Mouse (Mus musculus) kidney, postnatal 0 days (tissue): ENCODE results near the gene Stox2. TPM values are rescaled to one million over a fixed set of nuclear protein-coding genes. Genes with fewer than 3 reads are reported as not detected.

Experiments used
- ATAC-seq: fragments of 200-750 bp; cut with Nextera tagmentation; replicated peaks from 2 replicates; pipeline ENCODE4 v1.8.0; 2017; ENCODE audit warnings: low read depth, moderate number of reproducible peaks, moderate TSS enrichment, moderate library complexity; ENCODE audit not compliant: low FRiP score
- DNase-seq: peaks from one replicate; pipeline ENCODE4 v3.0.0-alpha.2; 2016; ENCODE audit warnings: low spot score
- H3K27ac ChIP-seq: fragments of 300-500 bp; sonication (generic); 2 replicates; pipeline ENCODE4 v1.5.1; 2014; ENCODE audit warnings: mild to moderate bottlenecking
- H3K27me3 ChIP-seq: fragments of 300-500 bp; sonication (generic); 2 replicates; pipeline ENCODE4 v1.6.1; 2014; ENCODE audit warnings: low read length, mixed read lengths; ENCODE audit not compliant: insufficient read depth
- H3K36me3 ChIP-seq: fragments of 300-500 bp; sonication (generic); 2 replicates; pipeline ENCODE4 v1.6.1; 2014; ENCODE audit warnings: low read length, mixed read lengths; ENCODE audit not compliant: insufficient read depth
- H3K4me1 ChIP-seq: fragments of 300-500 bp; sonication (generic); replicated peaks from 2 replicates; pipeline ENCODE4 v1.6.1; 2014; ENCODE audit warnings: antibody characterized with exemption, low read length, mixed read lengths; ENCODE audit not compliant: insufficient read depth
- H3K4me2 ChIP-seq: fragments of 300-500 bp; sonication (generic); 2 replicates; pipeline ENCODE4 v1.6.1; 2014; ENCODE audit warnings: mild to moderate bottlenecking, low read length, moderate library complexity, mixed read lengths
- H3K4me3 ChIP-seq: fragments of 300-500 bp; sonication (generic); replicated peaks from 2 replicates; pipeline ENCODE4 v1.5.1; 2014; ENCODE audit warnings: low read depth, low read length
- H3K9ac ChIP-seq: fragments of 300-500 bp; sonication (generic); 2 replicates; pipeline ENCODE4 v1.6.1; 2014; ENCODE audit warnings: low read depth, low read length
- H3K9me3 ChIP-seq: fragments of 300-500 bp; sonication (generic); replicated peaks from 2 replicates; pipeline ENCODE4 v1.6.1; 2016; ENCODE audit warnings: low read length, inconsistent platforms, mixed read lengths
- CTCF ChIP-seq: IDR thresholded peaks from 2 replicates; pipeline ENCODE4 v1.5.1; 2016; ENCODE audit warnings: antibody characterized with exemption, low read depth, mild to moderate bottlenecking, moderate library complexity
- WGBS: fragments of 180-500 bp; shearing (Covaris S2); extraction: QIAGEN DNeasy Blood & Tissue Kit; methylation state at CpG from one replicate; pipeline ENCODE4 v1.1.7; 2014; 5-methylcytosine and 5-hydroxymethylcytosine counted together
- polyA plus RNA-seq: library from polyadenylated mRNA; unstranded; fragments of >200 nt; fragmentation: Nextera tagmentation; extraction: Ambion mirVana; gene quantifications from 2 replicates; pipeline ENCODE4 v1.2.1, GENCODE M21; 2015

Stox2 gene
- polyA plus RNA-seq, 1 experiment from 2014 or later, result 8.8 TPM

- WGBS, result 91% methylated on average over 8 of the region's 9 CpGs
- no peaks in the 10 kb centered on the region for H3K36me3 ChIP-seq
These were observed 300.9 kb downstream of the Stox2 start for GRCm38 (mm10) chr8:47145258-47145657.

DNA sequence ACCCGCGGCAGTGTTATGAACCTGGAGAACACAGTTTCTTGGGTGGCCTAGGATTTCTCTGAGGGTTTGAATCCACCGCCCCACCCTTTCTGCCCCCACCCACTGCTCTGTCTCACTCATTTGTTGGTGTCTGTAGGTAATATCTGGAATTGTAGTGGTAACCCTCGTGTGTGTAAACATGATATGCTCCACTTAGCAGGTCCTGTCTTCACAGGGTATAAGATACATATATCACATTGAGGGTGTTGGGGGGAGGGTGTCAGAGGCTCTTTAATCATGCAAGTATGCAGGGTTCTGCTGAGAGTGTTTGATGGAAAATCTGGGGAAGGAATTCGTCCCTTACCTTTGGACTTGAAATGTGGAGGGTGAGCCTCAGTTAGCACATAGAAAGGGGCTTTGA, 310.1 kb downstream of the Stox2 start:
- ATAC-seq, result 0 out of 2 replicates have a peak, but pooled peaks have one; percentile 52
- WGBS, result 13% methylated on average over 5 of the region's 5 CpGs
- 0 out of 2 replicates have a peak overlapping the region, but pooled peaks have one; percentile 42 for H3K9ac ChIP-seq
- H3K27me3 ChIP-seq, result no peaks in the 10 kb centered on the region
- peaks cover 8% of the 10 kb centered on the region; the same call in 1 of the 2 replicates for H3K4me1 ChIP-seq
- H3K4me2 ChIP-seq, result peak overlapping the region; percentile 52
- peak overlapping the region; percentile 16; the same call in 1 of the 2 replicates for H3K4me3 ChIP-seq
- no peak for TF ChIP-seq CTCF
- H3K9me3 ChIP-seq, result no peaks in the 10 kb centered on the region
- DNase-seq, result peak; percentile 33
- no peaks in the 10 kb centered on the region for H3K36me3 ChIP-seq
- H3K27ac ChIP-seq, result no peak overlapping the region

More at GRCm38 (mm10) chr8:47145258-47145657, 300.9 kb downstream of the Stox2 start:
- TF ChIP-seq CTCF, result no peak
- H3K27me3 ChIP-seq, result no peaks in the 10 kb centered on the region
- no peak overlapping the region for H3K4me3 ChIP-seq
- H3K4me2 ChIP-seq, result no peak overlapping the region
- no peaks in the 10 kb centered on the region for H3K4me1 ChIP-seq
- ATAC-seq, result no peak
- DNase-seq, result no peak
- H3K9ac ChIP-seq, result no peak overlapping the region
- H3K27ac ChIP-seq, result no peak overlapping the region
- no peaks in the 10 kb centered on the region for H3K9me3 ChIP-seq

GRCm38 (mm10) chr8:47135586-47135985, 310.6 kb downstream of the Stox2 start:
- Histone ChIP-seq H3K4me2 (peak overlapping the region; percentile 52), H3K4me1 (peaks cover 8% of the 10 kb centered on the region; the same call in 1 of the 2 replicates), H3K36me3 (no peaks in the 10 kb centered on the region), H3K9me3 (no peaks in the 10 kb centered on the region), H3K27me3 (no peaks in the 10 kb centered on the region), H3K27ac (no peak overlapping the region), H3K9ac (0 out of 2 replicates have a peak overlapping the region, but pooled peaks have one; percentile 42), H3K4me3 (peak overlapping the region; percentile 16)
- WGBS, result 4% methylated on average over 9 of the region's 9 CpGs
- ATAC-seq (no peak), DNase-seq (peak; percentile 63)
- TF ChIP-seq CTCF, result no peak

DNA sequence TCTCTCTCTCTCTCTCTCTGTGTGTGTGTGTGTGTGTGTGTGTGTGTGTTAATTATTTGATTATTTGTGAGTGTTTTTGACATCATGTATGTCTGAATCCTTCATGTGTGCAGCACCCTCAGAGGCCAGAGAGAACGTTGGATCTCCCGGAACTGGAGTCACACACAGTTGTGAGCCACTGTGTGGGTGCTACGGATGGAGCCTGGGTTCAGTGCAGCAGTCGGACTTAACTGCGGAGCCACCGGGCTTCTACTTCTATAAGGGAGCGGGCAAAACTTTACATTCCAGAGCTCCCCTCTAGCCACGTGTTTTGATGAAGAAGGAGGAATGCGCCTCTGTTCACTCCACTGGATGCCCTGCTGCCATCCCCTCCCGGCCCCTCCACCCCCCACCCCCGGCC, 311.4 kb downstream of the Stox2 start:
- Histone ChIP-seq H3K4me1 (peaks cover 8% of the 10 kb centered on the region; the same call in 1 of the 2 replicates), H3K36me3 (no peaks in the 10 kb centered on the region), H3K4me2 (peak overlapping the region; percentile 52; the same call in 1 of the 2 replicates), H3K9me3 (no peaks in the 10 kb centered on the region), H3K4me3 (0 out of 2 replicates have a peak overlapping the region, but pooled peaks have one; percentile 16), H3K27me3 (no peaks in the 10 kb centered on the region), H3K27ac (no peak overlapping the region), H3K9ac (no peak overlapping the region)
- DNase-seq (no peak), ATAC-seq (no peak)
- TF ChIP-seq CTCF, result no peak
- 35% methylated on average over 11 of the region's 11 CpGs for WGBS

- 77% methylated on average over 3 of the region's 3 CpGs for WGBS
- no peak overlapping the region for H3K4me3 ChIP-seq
- no peak for TF ChIP-seq CTCF
- H3K36me3 ChIP-seq, result no peaks in the 10 kb centered on the region
- H3K4me2 ChIP-seq, result no peak overlapping the region
- no peaks in the 10 kb centered on the region for H3K27me3 ChIP-seq
- H3K9me3 ChIP-seq, result no peaks in the 10 kb centered on the region
- H3K4me1 ChIP-seq, result peaks cover 8% of the 10 kb centered on the region; the same call in 1 of the 2 replicates
- no peak for DNase-seq
- H3K9ac ChIP-seq, result no peak overlapping the region
- no peak for ATAC-seq
- H3K27ac ChIP-seq, result no peak overlapping the region
These were observed 312.8 kb downstream of the Stox2 start for GRCm38 (mm10) chr8:47133381-47133780.

Other genes with a start within 250 kb of the Stox2 start
- gene Trappc11, start 87.1 kb upstream of the Stox2 start, polyA plus RNA-seq, result 25.5 and 26.3 TPM in 2 replicates
- 50.7 and 58.2 TPM in 2 replicates for gene Rwdd4a, start 87.3 kb upstream of the Stox2 start, polyA plus RNA-seq
- 15.8 and 19.8 TPM in 2 replicates for gene Ing2, start 229.2 kb upstream of the Stox2 start, polyA plus RNA-seq